Mouse (Mus musculus) olfactory bulb, adult 2 months (tissue): Measurements from ENCODE around the gene Aox1.

Source experiments
- CTCF ChIP-seq: fragments of 200-500 bp; IDR thresholded peaks from 2 replicates; pipeline ENCODE4 v1.5.1; 2012; ENCODE audit warnings: low read depth, mild to moderate bottlenecking, low read length, moderate library complexity; ENCODE audit not compliant: insufficient read depth
- POLR2A ChIP-seq: fragments of 200-500 bp; IDR thresholded peaks from 2 replicates; pipeline ENCODE4 v1.6.1; 2012; ENCODE audit warnings: mild to moderate bottlenecking, low read depth, low read length, moderate library complexity; ENCODE audit not compliant: insufficient read depth

DNA sequence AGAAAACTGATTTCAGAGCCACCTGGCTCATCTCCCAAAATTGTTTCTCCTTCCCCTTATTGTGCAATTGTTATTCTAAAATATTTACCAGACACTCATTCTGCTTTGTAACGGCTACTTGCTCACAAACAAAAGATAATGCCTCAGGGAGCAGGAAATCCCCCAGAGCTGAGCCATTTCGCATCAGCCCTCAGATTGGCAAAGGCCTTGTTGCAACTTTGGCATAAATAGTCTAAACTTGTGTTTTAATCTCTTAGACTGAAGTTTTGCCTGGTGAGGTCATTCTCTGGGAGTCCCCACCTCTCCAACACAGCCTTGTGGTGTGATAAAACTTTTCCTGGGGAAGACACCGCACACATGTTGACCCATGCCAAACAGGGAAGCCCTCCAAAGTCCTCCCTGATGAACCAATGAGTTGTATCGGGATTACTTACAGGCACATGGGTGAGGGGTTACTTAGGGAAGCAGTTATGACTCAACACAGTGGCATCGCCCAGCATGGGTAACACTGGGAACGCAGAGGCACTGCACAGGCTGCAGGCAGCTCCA, 40.6 kb upstream of the Aox1 start:
- TF ChIP-seq CTCF (no peak), POLR2A (no peak)
